Mouse (Mus musculus): Measurements from ENCODE around the gene Fsd1. TPM values are rescaled to one million over a fixed set of nuclear protein-coding genes. Genes with fewer than 3 reads are reported as not detected.

Gene Fsd1
- polyA plus RNA-seq, 1 experiment from 2014 or later, result 106 TPM

DNA sequence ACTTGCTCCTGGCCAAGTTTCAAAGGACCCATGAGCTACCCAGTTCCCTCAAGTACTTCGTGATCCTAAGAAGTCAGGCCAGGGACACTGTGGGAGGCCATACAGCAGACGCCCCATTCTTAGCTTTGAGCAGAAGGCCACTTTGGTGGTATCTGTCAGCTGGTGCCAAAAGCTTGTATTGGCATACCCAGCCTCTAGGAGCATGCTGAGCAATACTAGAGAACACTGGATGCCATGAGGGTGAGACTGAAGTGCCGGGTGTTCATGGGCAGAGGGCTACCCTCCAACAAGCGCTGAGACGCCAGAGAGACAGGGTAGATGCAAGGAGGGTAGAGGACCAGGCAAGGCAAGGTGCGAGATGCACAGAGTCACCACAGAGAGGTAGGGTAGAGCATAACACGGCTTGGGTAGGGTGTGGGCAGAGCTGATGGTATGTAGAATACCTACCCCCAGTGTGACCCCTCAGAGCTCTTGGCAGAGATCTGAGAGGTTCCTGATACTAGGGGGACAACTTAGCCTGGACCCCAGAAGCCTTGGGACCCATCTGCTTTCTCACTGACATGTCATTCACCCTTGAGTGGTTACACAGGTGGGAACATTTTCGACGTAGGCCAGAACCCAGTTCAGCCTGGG lies 44.0 kb downstream of the Fsd1 start:
- Histone ChIP-seq H3K36me3 (ENCODE audit: control insufficient read depth, insufficient read depth, low read length) (peaks cover 42% of the 10 kb centered on the region), H3K4me3 (ENCODE audit: low read depth, low read length) (no peak overlapping the region), H3K4me1 (ENCODE audit: control insufficient read depth, insufficient read depth, low read length) (peaks cover 4% of the 10 kb centered on the region; the same call in 1 of the 2 replicates), H3K27ac (ENCODE audit: low read depth, low read length) (no peak overlapping the region), H3K9me3 (replicated peaks; ENCODE audit: control insufficient read depth, low read length) (no peaks in the 10 kb centered on the region), H3K9ac (ENCODE audit: low read length) (no peak overlapping the region), H3K4me2 (ENCODE audit: low read length) (no peak overlapping the region), H3K27me3 (replicated peaks; ENCODE audit: control insufficient read depth, insufficient read depth, low read length) (no peaks in the 10 kb centered on the region)
- DNase-seq (ENCODE audit: low spot score), result no peak
- WGBS, result 92% methylated on average over 9 of the region's 9 CpGs
- ATAC-seq, result no peak

DNA sequence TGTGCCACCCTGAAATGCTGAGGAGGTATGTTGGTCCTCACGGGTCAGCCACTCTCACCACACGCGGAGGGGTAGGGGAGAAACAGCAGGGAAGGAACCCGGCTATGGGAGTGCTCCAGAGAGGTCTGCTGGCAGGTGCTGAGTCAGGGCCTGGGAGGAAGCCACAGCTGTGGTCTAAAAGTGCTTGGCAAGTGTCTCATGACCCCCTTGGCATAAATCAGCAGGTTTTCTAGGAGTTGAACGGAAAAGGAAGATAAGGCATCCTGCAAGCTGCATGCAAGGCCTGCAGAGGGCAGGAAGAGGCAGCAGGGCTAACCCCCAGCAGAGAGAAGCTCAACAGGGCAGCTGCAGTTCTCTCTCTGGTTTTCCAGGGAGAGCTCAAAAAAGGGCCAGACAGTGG lies 44.6 kb downstream of the Fsd1 start:
- 77% methylated on average over 5 of the region's 5 CpGs for WGBS
- H3K9me3 ChIP-seq (replicated peaks; ENCODE audit: control insufficient read depth, low read length), result no peaks in the 10 kb centered on the region
- no peak overlapping the region for H3K27ac ChIP-seq (ENCODE audit: low read depth, low read length)
- no peak overlapping the region for H3K4me2 ChIP-seq (ENCODE audit: low read length)
- peaks cover 42% of the 10 kb centered on the region for H3K36me3 ChIP-seq (ENCODE audit: control insufficient read depth, insufficient read depth, low read length)
- H3K27me3 ChIP-seq (replicated peaks; ENCODE audit: control insufficient read depth, insufficient read depth, low read length), result no peaks in the 10 kb centered on the region
- H3K4me3 ChIP-seq (ENCODE audit: low read depth, low read length), result no peak overlapping the region
- no peak overlapping the region for H3K9ac ChIP-seq (ENCODE audit: low read length)
- DNase-seq (ENCODE audit: low spot score) (no peak), ATAC-seq (no peak)
- peaks cover 8% of the 10 kb centered on the region; the same call in 1 of the 2 replicates for H3K4me1 ChIP-seq (ENCODE audit: control insufficient read depth, insufficient read depth, low read length)

DNA sequence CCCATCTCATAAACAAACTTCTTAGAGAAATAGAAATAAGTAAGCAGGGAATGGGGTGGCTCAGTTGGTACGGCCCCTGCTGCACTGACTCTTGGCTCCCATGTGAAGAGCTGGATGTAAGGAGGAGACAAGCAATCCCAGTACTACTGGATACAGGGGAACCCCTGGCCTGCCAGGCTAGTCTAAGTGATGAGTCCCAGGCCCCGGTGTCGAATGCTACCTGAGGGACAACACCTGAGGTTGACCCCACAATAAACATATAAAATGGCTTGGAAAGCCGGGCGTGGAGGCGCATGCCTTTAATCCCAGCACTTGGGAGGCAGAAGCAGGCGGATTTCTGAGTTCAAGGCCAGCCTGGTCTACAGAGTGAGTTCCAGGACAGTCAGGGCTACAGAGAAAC lies 45.1 kb downstream of the Fsd1 start:
- Histone ChIP-seq H3K27me3 (replicated peaks; ENCODE audit: control insufficient read depth, insufficient read depth, low read length) (no peaks in the 10 kb centered on the region), H3K4me1 (ENCODE audit: control insufficient read depth, insufficient read depth, low read length) (peaks cover 8% of the 10 kb centered on the region; the same call in 1 of the 2 replicates), H3K9ac (ENCODE audit: low read length) (no peak overlapping the region), H3K4me3 (ENCODE audit: low read depth, low read length) (no peak overlapping the region), H3K36me3 (ENCODE audit: control insufficient read depth, insufficient read depth, low read length) (peaks cover 42% of the 10 kb centered on the region), H3K4me2 (ENCODE audit: low read length) (no peak overlapping the region), H3K9me3 (replicated peaks; ENCODE audit: control insufficient read depth, low read length) (no peaks in the 10 kb centered on the region), H3K27ac (ENCODE audit: low read depth, low read length) (no peak overlapping the region)
- no peak for ATAC-seq
- DNase-seq (ENCODE audit: low spot score), result no peak
- WGBS, result 95% methylated on average over 7 of the region's 7 CpGs

DNA sequence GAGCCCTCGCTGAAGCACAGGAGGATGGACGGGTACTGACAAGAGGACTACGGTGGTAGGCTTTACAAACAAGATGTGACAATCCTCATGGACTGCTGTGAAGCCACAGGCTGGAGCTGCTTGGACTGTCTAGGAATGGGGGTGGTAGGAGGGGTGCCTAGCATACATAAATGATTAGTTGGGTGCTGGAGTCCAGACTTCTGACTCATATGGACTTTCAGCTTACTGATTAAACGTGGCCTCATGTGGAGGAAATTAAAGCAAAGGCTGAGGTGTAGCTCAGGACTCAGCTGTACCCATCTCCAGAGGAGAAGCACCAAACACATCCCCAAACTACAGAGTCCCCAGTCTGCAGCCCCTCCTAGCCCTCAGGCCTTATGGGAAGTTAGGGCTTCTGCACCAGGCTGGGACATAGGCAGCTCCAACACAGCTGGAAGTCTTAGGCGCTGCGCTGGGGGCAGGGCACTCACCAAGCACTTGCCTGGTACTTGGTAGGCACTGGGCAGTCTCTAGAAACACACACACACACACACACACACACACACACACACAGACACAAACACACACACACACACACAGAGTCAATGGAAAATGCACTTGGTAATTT lies 45.9 kb downstream of the Fsd1 start:
- no peak overlapping the region for H3K4me3 ChIP-seq (ENCODE audit: low read depth, low read length)
- peaks cover 42% of the 10 kb centered on the region for H3K36me3 ChIP-seq (ENCODE audit: control insufficient read depth, insufficient read depth, low read length)
- no peak for DNase-seq (ENCODE audit: low spot score)
- WGBS, result 74% methylated on average over 6 of the region's 6 CpGs
- ATAC-seq, result no peak
- H3K27me3 ChIP-seq (replicated peaks; ENCODE audit: control insufficient read depth, insufficient read depth, low read length), result no peaks in the 10 kb centered on the region
- H3K4me2 ChIP-seq (ENCODE audit: low read length), result no peak overlapping the region
- H3K9me3 ChIP-seq (replicated peaks; ENCODE audit: control insufficient read depth, low read length), result no peaks in the 10 kb centered on the region
- peaks cover 8% of the 10 kb centered on the region; the same call in 1 of the 2 replicates for H3K4me1 ChIP-seq (ENCODE audit: control insufficient read depth, insufficient read depth, low read length)
- H3K27ac ChIP-seq (ENCODE audit: low read depth, low read length), result no peak overlapping the region
- H3K9ac ChIP-seq (ENCODE audit: low read length), result no peak overlapping the region

DNA sequence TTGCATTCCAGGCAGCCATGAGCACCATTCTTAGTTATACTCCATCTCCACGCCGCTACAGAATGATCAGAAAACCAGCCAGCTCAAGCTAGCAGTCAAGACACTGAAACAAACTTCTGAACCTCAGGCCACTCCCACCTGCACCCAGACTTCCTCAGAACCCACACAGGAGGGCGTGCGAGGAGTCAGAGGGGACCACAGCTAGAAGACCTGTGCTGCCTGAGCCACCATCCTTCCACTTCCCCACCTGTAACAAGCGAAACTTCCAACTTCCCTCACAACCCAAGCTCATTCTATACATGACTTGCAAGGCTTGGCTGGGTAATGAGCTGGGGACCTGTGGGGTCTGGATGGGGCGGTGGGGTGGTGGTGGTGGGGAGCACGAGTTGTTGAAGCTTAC lies 46.5 kb downstream of the Fsd1 start:
- Histone ChIP-seq H3K4me3 (ENCODE audit: low read depth, low read length) (no peak overlapping the region), H3K4me2 (ENCODE audit: low read length) (no peak overlapping the region), H3K9me3 (replicated peaks; ENCODE audit: control insufficient read depth, low read length) (no peaks in the 10 kb centered on the region), H3K27me3 (replicated peaks; ENCODE audit: control insufficient read depth, insufficient read depth, low read length) (no peaks in the 10 kb centered on the region), H3K4me1 (ENCODE audit: control insufficient read depth, insufficient read depth, low read length) (peaks cover 8% of the 10 kb centered on the region; the same call in 1 of the 2 replicates), H3K36me3 (ENCODE audit: control insufficient read depth, insufficient read depth, low read length) (peaks cover 42% of the 10 kb centered on the region), H3K9ac (ENCODE audit: low read length) (no peak overlapping the region), H3K27ac (ENCODE audit: low read depth, low read length) (no peak overlapping the region)
- WGBS, result 72% methylated on average over 7 of the region's 7 CpGs
- ATAC-seq (no peak), DNase-seq (ENCODE audit: low spot score) (no peak)

DNA sequence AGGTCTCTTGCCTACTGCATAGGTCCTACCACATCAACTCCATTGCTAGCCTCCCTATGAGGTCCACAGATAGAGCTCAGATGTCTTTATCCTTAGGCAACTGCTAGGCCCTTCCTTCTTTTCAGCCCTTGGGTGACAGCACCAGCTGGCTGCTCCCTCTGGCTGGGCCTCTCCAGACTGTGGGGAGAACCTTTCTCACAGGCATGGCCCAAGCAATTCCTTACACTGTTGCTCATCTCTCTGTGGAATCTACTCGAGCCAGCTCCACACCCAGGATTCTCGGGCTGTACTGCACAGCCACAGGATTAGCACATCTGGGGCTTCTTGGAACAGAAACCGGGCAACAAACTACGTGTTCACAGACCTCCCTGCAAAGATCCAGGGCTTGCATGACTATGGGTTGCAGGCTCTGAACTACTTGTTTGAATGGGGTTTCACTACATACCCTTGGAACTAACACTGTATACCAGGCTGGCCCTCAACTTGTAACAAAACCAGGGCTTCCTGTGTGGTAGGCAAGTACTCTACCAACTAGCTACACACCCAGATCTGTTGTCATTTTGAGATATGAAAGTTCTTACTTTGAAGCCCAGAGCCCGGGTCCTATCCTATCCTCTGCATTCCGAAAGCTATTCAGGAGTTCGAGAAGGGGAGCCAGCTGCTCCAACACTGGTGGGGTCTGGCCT lies 47.9 kb downstream of the Fsd1 start:
- no peak overlapping the region for H3K4me2 ChIP-seq (ENCODE audit: low read length)
- WGBS, result 88% methylated on average over 7 of the region's 7 CpGs

DNA sequence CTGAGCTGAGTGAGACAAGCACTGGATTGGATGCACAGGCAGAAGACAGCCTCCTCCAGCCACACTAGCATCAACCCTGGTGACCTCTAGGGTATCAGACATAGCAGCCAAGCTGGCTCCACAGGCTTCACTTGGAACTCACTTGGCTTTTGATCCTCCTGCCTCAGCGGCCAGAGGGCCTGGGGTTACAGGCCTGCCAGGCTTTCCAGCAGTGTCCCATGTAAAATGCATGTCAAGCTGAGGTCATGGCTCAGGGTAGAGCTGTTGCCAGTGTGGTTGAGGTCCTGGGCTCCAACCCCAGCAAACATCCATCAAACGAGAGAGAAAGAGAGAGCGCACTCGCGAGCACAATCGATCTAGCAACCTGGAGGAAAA lies 48.4 kb downstream of the Fsd1 start:
- ATAC-seq, result no peak
- peak overlapping the region; percentile 63 for H3K4me2 ChIP-seq (ENCODE audit: low read length)
- H3K4me1 ChIP-seq (ENCODE audit: control insufficient read depth, insufficient read depth, low read length), result peaks cover 8% of the 10 kb centered on the region; the same call in 1 of the 2 replicates
- DNase-seq (ENCODE audit: low spot score), result no peak
- H3K9me3 ChIP-seq (replicated peaks; ENCODE audit: control insufficient read depth, low read length), result no peaks in the 10 kb centered on the region
- no peak overlapping the region for H3K27ac ChIP-seq (ENCODE audit: low read depth, low read length)
- H3K4me3 ChIP-seq (ENCODE audit: low read depth, low read length), result no peak overlapping the region
- H3K36me3 ChIP-seq (ENCODE audit: control insufficient read depth, insufficient read depth, low read length), result peaks cover 29% of the 10 kb centered on the region
- H3K9ac ChIP-seq (ENCODE audit: low read length), result peak overlapping the region; percentile 89; the same call in 1 of the 2 replicates
- 91% methylated on average over 6 of the region's 6 CpGs for WGBS
- no peaks in the 10 kb centered on the region for H3K27me3 ChIP-seq (replicated peaks; ENCODE audit: control insufficient read depth, insufficient read depth, low read length)

More for the DNA sequence above, 47.9 kb downstream of the Fsd1 start:
- no peaks in the 10 kb centered on the region for H3K27me3 ChIP-seq (replicated peaks; ENCODE audit: control insufficient read depth, insufficient read depth, low read length)
- H3K4me3 ChIP-seq (ENCODE audit: low read depth, low read length), result no peak overlapping the region
- H3K9ac ChIP-seq (ENCODE audit: low read length), result no peak overlapping the region
- H3K36me3 ChIP-seq (ENCODE audit: control insufficient read depth, insufficient read depth, low read length), result peaks cover 33% of the 10 kb centered on the region
- no peaks in the 10 kb centered on the region for H3K9me3 ChIP-seq (replicated peaks; ENCODE audit: control insufficient read depth, low read length)
- H3K4me1 ChIP-seq (ENCODE audit: control insufficient read depth, insufficient read depth, low read length), result peaks cover 8% of the 10 kb centered on the region; the same call in 1 of the 2 replicates
- ATAC-seq (no peak), DNase-seq (ENCODE audit: low spot score) (no peak)
- no peak overlapping the region for H3K27ac ChIP-seq (ENCODE audit: low read depth, low read length)

DNA sequence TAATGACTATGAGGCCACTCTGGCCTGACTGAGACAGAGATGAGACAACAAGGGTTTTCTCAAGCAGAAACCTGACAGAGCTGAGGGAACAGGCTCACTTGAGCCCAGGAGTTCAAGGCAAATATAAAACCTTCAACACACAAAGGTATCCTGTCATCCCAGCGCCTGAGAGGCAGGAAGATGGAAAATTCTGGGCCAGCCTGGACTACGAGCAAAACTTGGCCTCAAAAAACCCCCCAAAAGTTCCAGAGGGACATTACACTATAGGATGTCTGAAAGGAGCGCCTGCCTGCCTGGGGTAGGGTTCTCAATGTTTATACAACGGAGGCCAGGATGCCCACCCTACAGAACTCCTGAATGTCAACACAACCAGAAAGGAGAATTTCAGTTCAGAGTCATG lies 48.9 kb downstream of the Fsd1 start:
- no peak for DNase-seq (ENCODE audit: low spot score)
- 86% methylated on average over 4 of the region's 4 CpGs for WGBS
- H3K27ac ChIP-seq (ENCODE audit: low read depth, low read length), result no peak overlapping the region
- H3K4me1 ChIP-seq (ENCODE audit: control insufficient read depth, insufficient read depth, low read length), result peaks cover 8% of the 10 kb centered on the region; the same call in 1 of the 2 replicates
- H3K4me3 ChIP-seq (ENCODE audit: low read depth, low read length), result peak overlapping the region; percentile 89; the same call in 1 of the 2 replicates
- peak overlapping the region; percentile 89 for H3K9ac ChIP-seq (ENCODE audit: low read length)
- peak overlapping the region; percentile 63 for H3K4me2 ChIP-seq (ENCODE audit: low read length)
- no peaks in the 10 kb centered on the region for H3K27me3 ChIP-seq (replicated peaks; ENCODE audit: control insufficient read depth, insufficient read depth, low read length)
- ATAC-seq, result no peak
- peaks cover 28% of the 10 kb centered on the region for H3K36me3 ChIP-seq (ENCODE audit: control insufficient read depth, insufficient read depth, low read length)
- H3K9me3 ChIP-seq (replicated peaks; ENCODE audit: control insufficient read depth, low read length), result no peaks in the 10 kb centered on the region
